Mouse (Mus musculus) v-Abl transformed pro-B cells (cell line): Measurements from ENCODE around the gene Agk.

Source experiments
- in situ Hi-C, 2 experiments: fragments of 400-800 bp; cut with MboI; formaldehyde crosslinking; loops; one replicate each; pipeline ENCODE4 v1.15.1; 2025; ENCODE audit not compliant: unreplicated experiment in 2 of 2

Gene Agk

DNA sequence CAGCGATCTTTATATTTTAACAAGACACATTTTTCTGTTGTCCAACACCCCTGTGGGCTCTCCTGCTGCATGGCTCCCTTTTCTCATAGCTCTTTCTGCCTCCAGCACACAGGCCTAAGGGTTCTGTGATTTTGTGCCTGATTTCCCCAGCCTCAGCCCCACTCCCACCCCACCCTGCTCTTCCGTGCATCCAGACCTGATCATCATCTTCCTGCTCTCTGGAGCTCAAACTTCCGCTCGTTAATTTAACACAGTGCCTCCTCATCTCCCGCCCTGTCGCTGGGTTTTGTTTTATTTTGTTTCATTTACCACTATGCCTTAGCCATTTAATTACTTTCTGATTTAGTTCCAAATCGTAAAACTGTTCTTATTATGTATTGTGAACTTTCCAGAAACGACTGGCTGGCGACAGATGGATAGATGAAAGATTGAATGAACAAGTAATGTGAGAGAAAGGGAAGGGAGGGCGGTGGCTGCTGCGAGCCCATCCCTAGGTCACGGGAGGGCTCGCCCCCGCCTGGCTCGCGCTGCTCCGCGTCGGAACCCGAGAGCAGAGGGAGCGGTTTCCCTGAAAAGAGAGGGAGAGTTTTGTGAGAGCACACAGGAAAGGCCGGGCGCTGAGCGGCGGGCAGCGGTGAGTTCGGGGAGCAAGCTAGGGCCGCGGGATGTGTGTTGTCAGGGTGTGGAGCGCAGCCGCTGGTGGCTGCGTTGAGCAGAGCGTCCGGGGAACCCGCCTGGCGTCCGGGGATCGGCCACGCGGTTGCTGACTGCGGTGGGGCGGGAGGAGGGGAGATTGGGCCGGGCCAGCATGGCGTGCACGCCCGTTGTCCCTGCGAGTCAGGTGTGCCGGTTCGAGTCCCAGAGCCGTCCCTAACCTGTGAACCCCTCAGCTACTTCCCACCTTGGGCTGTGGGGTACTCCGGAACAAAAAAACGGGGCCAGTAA is at the start of gene Agk:
Gene Agk (plus strand): TSS at position 276 of the 945 bp plus-strand sequence.
- in situ Hi-C loops = loop anchor here (5.0 to 10.0 kb wide), 3 partner anchors 147 to 750 kb away; partner anchors contain the start of genes Ssbp1 (in 2 of the 2), Adck2 (in 1 of the 2) and Mrps33 (in 1 of the 2)

- in situ Hi-C loops = no loop called here
These were observed 24.3 kb upstream of the Agk start for GRCm38 (mm10) chr6:40300707-40301106.

DNA sequence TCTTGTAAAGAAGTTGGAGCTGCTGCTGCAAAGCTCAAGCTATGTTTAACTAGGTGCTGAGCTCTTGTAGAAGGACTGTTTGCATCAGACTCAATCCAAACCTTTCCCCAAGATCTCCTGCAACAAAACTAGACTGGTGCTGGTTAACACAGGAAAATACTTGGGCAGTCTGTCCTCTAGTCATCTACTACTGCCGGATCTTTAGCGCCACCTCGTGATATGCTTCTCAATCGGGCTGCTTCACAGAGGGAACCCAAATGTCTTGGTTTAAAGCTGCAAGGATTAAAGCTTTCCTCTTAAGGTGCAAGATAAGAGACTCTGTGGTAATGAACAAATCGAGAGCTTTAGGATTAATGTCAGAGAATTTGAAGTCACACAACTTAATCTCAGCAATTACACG is 21.6 kb upstream of the Agk start:
- in situ Hi-C loops = no loop called here

DNA sequence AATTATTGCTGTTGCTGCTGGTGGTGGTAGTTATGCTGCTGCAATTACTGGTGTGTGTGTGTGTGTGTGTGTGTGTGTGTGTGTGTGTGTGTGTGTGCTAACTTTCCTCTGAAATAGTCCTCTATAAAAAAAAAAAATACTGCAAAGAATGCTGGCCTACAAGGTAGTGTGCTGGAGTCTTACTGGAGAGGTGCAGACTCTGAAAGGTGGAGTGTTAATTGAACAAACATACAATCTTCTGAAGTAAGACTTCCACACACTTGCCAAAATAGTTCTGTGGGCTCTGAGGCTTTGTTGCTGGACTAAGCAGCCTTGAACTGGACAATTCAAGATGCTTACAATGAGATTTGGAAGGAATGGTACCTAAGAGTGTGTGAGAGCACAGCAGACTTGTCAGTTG is 20.0 kb upstream of the Agk start:
- in situ Hi-C loops = no loop called here

- in situ Hi-C loops = loop anchor here (5.0 to 10.0 kb wide), 3 partner anchors 146 to 752 kb away; partner anchors contain the start of genes Ssbp1 (in 2 of the 2), Adck2 (in 1 of the 2) and Mrps33 (in 1 of the 2)
These were observed 1.4 kb downstream of the Agk start for GRCm38 (mm10) chr6:40326341-40326740.

GRCm38 (mm10) chr6:40333497-40333896 is 8.5 kb downstream of the Agk start:
- in situ Hi-C loops = no loop called here

- in situ Hi-C loops = no loop called here
These were observed 12.1 kb downstream of the Agk start for GRCm38 (mm10) chr6:40336735-40337731.

GRCm38 (mm10) chr6:40346959-40347771 is 22.2 kb downstream of the Agk start:
- in situ Hi-C loops = no loop called here

- in situ Hi-C loops = no loop called here
These were observed 22.8 kb downstream of the Agk start for GRCm38 (mm10) chr6:40347772-40348111.

GRCm38 (mm10) chr6:40350041-40350440 is 25.1 kb downstream of the Agk start:
- in situ Hi-C loops = no loop called here

DNA sequence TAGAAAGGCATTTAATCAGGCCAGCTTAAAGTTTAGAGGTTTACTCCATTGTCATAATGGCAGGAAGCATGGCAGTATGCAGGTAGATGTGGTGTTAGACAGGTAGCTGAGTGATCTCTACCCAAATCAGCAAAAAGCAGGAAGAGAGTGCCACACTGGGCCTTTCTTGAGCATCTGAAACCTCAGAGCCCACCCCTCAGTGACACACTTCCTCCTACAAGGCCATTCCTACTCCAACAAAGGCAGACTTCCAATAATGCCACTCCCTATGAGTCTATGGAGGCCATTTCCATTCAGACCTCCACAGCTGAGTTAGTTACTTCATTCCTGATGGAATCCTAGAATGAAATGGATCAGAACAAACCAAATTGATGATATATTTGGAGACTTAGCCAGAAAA is 25.9 kb downstream of the Agk start:
- in situ Hi-C loops = no loop called here

GRCm38 (mm10) chr6:40353360-40353759 is 28.4 kb downstream of the Agk start:
- in situ Hi-C loops = no loop called here

DNA sequence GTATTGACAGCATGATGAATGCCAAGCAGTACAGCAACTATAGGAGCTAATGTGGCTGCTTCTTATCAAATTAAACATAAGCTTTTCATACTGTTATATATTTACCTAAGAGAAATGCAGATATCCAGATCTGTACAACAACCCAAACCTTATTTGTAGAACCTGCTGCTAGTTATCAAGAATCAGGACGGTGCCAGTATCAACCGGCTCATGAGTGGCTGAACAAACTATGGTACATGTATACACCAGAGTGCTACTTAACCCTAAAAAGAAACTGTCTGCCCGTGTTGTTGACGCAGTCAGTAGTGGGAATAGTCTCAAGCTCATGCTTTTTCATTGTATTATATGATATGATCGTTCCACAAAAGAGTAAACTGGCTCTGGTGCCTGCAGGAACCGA is 46.1 kb downstream of the Agk start:
- in situ Hi-C loops = no loop called here

DNA sequence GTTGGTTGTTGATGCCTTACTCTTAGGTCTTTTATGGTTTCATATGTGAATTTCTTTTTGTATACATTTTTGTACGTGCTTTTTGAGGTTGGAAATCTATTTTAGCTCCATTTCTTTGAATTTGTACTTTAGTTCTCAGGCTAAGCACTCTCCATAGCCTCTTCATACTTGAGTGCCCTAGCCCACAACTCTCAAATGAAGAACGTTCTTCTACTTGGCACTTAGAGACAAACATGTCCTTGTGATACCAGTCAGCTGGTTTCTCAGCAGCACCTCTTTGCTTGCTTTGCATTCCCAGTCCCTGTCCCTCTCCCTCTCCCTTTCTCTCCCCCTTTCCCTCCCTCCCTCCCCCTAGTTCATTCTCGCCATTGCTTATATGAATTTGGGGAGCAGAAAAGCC is 55.2 kb downstream of the Agk start:
- in situ Hi-C loops = loop anchor here in 1 of 2 experiments (25.0 kb wide), 1 partner anchor 593 kb away; no protein-coding TSS in a partner anchor

DNA sequence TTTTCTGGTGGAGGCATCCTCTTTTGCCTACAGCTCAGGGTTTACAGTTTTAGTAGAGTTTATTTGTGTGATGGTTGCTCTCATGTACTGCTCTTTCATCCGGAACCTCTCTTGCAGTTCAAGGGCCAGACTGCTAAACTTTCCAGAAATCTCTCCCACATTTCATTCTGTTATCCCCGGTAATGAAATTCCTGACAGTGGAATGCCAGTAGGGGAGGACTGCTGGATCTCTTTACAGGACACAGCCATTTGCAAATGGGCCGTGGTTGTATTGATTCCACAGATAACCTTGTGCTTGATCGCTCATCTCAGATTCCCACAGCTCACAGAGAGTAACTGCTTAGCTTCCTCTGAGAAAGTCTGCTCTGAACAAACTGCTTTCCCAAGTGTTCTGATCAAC is 56.9 kb downstream of the Agk start:
- in situ Hi-C loops = loop anchor here in 1 of 2 experiments (25.0 kb wide), 1 partner anchor 595 kb away; no protein-coding TSS in a partner anchor

- in situ Hi-C loops = loop anchor here in 1 of 2 experiments (25.0 kb wide), 1 partner anchor 598 kb away; no protein-coding TSS in a partner anchor
These were observed 60.7 kb downstream of the Agk start for GRCm38 (mm10) chr6:40385682-40386081.

DNA sequence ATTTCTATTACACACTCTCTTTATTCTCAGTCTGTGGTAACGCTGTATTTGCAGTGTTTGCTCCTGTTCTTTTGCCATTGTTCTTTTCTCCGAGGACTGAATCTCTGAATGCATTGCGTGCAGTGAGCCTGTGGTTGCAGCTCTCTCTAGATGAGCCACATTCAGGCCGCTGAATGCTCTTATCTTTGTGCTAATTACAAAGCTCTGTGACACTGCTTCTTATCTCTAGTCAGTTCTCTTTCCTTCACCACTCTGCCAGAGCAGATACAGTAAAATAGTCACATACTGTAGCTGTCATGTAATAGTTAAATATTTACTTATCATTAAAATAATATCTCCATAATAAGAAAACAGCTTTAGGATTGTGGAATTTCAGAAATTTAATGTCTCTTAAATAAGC is 63.7 kb downstream of the Agk start:
- in situ Hi-C loops = loop anchor here in 1 of 2 experiments (25.0 kb wide), 1 partner anchor 601 kb away; no protein-coding TSS in a partner anchor

DNA sequence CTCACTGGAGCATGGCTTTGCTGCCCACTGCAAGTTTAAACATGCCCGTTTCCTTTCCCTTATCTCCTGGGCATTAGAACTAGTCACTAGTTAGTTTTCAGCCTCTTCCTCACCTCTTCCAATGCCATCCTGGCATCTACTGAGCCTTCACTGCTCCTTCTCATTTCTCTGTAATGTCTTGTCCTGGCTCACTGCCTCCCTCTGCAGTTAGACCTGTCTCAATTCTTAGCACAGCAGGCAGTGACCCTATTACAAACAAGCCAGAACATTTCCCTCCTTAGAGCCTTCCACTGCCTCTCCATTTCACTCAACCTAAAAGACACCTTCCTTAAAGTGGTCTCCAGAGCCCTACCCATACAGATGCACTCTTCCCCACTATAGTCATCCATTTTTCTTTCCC is 66.0 kb downstream of the Agk start:
- in situ Hi-C loops = loop anchor here (5.0 to 25.0 kb wide), 4 partner anchors 154 to 926 kb away; no protein-coding TSS in a partner anchor

GRCm38 (mm10) chr6:40393213-40393612 is 68.2 kb downstream of the Agk start:
- in situ Hi-C loops = loop anchor here (5.0 to 25.0 kb wide), 4 partner anchors 156 to 928 kb away; no protein-coding TSS in a partner anchor

DNA sequence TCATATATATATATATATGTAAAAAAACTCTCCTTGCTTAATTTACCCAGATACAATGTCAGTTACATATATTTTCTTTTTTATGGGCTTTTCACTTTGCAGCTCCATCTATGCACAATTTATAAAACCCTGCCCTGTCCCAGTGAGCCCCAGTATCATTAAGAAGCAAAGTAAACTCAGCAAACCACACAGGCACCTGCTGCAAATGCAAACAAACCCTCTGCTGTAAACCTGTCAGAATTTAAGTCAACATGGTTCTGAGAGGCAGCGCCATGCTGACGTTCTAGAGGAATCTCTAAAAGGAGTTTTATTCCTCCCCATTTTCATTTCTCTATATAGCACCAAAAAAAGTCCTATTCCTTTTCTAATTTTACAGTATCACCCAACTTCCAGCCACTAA is 77.1 kb downstream of the Agk start:
- in situ Hi-C loops = no loop called here
